Mouse (Mus musculus) kidney, postnatal 0 days (tissue): ENCODE measurements around the gene Tom1l2. TPM values are rescaled to one million over a fixed set of nuclear protein-coding genes. Genes with fewer than 3 reads are reported as not detected.

Experiments
- ATAC-seq: fragments of 200-750 bp; cut with Nextera tagmentation; replicated peaks from 2 replicates; pipeline ENCODE4 v1.8.0; 2017; ENCODE audit warnings: low read depth, moderate number of reproducible peaks, moderate TSS enrichment, moderate library complexity; ENCODE audit not compliant: low FRiP score
- DNase-seq: peaks from one replicate; pipeline ENCODE4 v3.0.0-alpha.2; 2016; ENCODE audit warnings: low spot score
- H3K27ac ChIP-seq: fragments of 300-500 bp; sonication (generic); 2 replicates; pipeline ENCODE4 v1.5.1; 2014; ENCODE audit warnings: mild to moderate bottlenecking
- H3K27me3 ChIP-seq: fragments of 300-500 bp; sonication (generic); 2 replicates; pipeline ENCODE4 v1.6.1; 2014; ENCODE audit warnings: low read length, mixed read lengths; ENCODE audit not compliant: insufficient read depth
- H3K36me3 ChIP-seq: fragments of 300-500 bp; sonication (generic); 2 replicates; pipeline ENCODE4 v1.6.1; 2014; ENCODE audit warnings: low read length, mixed read lengths; ENCODE audit not compliant: insufficient read depth
- H3K4me1 ChIP-seq: fragments of 300-500 bp; sonication (generic); replicated peaks from 2 replicates; pipeline ENCODE4 v1.6.1; 2014; ENCODE audit warnings: antibody characterized with exemption, low read length, mixed read lengths; ENCODE audit not compliant: insufficient read depth
- H3K4me2 ChIP-seq: fragments of 300-500 bp; sonication (generic); 2 replicates; pipeline ENCODE4 v1.6.1; 2014; ENCODE audit warnings: mild to moderate bottlenecking, low read length, moderate library complexity, mixed read lengths
- H3K4me3 ChIP-seq: fragments of 300-500 bp; sonication (generic); replicated peaks from 2 replicates; pipeline ENCODE4 v1.5.1; 2014; ENCODE audit warnings: low read depth, low read length
- H3K9ac ChIP-seq: fragments of 300-500 bp; sonication (generic); 2 replicates; pipeline ENCODE4 v1.6.1; 2014; ENCODE audit warnings: low read depth, low read length
- H3K9me3 ChIP-seq: fragments of 300-500 bp; sonication (generic); replicated peaks from 2 replicates; pipeline ENCODE4 v1.6.1; 2016; ENCODE audit warnings: low read length, inconsistent platforms, mixed read lengths
- CTCF ChIP-seq: IDR thresholded peaks from 2 replicates; pipeline ENCODE4 v1.5.1; 2016; ENCODE audit warnings: antibody characterized with exemption, low read depth, mild to moderate bottlenecking, moderate library complexity
- WGBS: fragments of 180-500 bp; shearing (Covaris S2); extraction: QIAGEN DNeasy Blood & Tissue Kit; methylation state at CpG from one replicate; pipeline ENCODE4 v1.1.7; 2014; 5-methylcytosine and 5-hydroxymethylcytosine counted together
- polyA plus RNA-seq: library from polyadenylated mRNA; unstranded; fragments of >200 nt; fragmentation: Nextera tagmentation; extraction: Ambion mirVana; gene quantifications from 2 replicates; pipeline ENCODE4 v1.2.1, GENCODE M21; 2015

The Tom1l2 gene
- polyA plus RNA-seq, 1 experiment from 2014 or later: 27.9 TPM

DNA sequence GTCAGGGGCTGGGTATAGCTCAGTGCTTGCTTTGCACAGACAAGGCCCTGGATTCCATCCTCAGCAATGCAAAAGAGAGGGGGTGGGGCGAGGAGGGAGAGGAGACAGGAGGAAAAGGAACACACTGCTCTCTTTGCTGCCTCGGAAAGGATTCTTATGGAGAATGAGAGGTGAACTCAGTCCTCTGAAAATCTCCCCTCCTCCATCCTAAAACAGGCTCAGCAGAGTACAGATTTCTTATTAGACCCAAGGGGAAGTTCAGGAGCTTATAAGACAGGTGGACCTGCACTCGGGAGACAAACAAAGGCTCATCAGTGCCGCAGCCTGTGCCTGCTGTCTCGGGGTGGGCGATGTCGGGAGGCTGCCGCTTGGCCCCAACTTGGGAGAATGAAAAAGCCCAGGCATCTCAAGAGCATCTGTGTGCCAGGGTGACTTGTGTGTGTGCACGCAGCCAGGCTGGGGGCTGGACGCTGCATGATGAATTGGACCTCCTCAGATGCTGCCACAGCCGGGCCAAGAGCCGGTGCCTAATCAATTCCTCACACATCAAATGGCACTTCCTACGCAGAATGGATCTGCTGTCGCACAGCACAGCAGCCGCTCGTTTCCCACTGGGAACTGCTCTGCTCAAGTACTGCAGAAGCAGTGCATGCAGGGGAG lies 32.2 kb upstream of the Tom1l2 start:
- H3K9ac ChIP-seq: no peak overlapping the region
- no peak for DNase-seq
- no peaks in the 10 kb centered on the region for H3K36me3 ChIP-seq
- TF ChIP-seq CTCF: no peak
- 10% methylated on average over 16 of the region's 16 CpGs for WGBS
- no peak overlapping the region for H3K4me3 ChIP-seq
- no peaks in the 10 kb centered on the region for H3K9me3 ChIP-seq
- H3K4me2 ChIP-seq: peak overlapping the region; percentile 21
- no peaks in the 10 kb centered on the region for H3K27me3 ChIP-seq
- ATAC-seq: no peak
- H3K27ac ChIP-seq: no peak overlapping the region
- no peaks in the 10 kb centered on the region for H3K4me1 ChIP-seq

DNA sequence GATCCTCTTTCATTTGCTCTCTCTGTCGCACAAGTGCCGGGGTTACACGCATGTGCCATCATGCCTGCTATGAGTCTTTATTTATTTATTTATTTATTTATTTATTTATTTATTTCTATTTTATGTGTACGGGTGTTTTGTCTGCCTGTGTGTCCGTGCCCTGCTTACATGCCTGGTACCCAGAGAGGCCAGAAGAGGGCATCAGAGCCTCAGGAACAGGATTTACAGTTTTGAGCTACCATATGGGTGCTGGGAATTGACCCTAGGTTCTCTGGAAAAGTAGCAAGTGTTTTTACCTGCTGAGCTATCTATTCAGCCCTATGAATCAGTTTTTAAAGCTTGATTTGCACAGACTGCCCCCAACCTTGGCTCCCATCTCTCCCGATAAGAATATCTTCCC lies 30.8 kb upstream of the Tom1l2 start:
- Histone ChIP-seq H3K27me3 (no peaks in the 10 kb centered on the region), H3K27ac (no peak overlapping the region), H3K4me3 (no peak overlapping the region), H3K36me3 (no peaks in the 10 kb centered on the region), H3K4me1 (no peaks in the 10 kb centered on the region), H3K9ac (no peak overlapping the region), H3K4me2 (no peak overlapping the region), H3K9me3 (no peaks in the 10 kb centered on the region)
- WGBS: 88% methylated on average over 6 of the region's 6 CpGs
- no peak for ATAC-seq
- DNase-seq: no peak
- TF ChIP-seq CTCF: 0 out of 2 replicates have a peak, but pooled peaks have one; percentile 2

DNA sequence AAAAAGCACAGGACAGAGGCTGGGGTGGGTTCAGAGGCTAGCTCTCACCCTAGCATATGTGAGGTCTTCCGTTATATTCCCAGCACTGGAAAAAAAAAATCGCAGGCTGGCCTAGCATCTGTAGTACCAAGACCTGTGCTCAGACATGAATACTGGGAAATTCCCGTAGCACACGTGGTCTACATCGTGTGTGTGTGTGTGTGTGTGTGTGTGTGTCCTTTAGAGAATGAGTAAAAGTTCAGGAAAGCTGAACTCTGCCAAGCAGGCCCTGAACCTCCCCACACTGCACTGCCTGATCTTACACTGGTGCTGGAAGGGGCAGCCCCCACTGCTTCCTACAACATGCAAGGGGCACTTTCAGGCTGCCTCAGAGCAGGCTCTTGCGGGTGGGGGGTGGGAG lies 21.8 kb upstream of the Tom1l2 start:
- Histone ChIP-seq H3K27me3 (no peaks in the 10 kb centered on the region), H3K9ac (no peak overlapping the region), H3K4me2 (no peak overlapping the region), H3K4me1 (no peaks in the 10 kb centered on the region), H3K36me3 (no peaks in the 10 kb centered on the region), H3K4me3 (no peak overlapping the region), H3K27ac (no peak overlapping the region), H3K9me3 (no peaks in the 10 kb centered on the region)
- 76% methylated on average over 6 of the region's 6 CpGs for whole genome bisulfite sequencing
- DNase-seq: no peak
- TF ChIP-seq CTCF: no peak
- ATAC-seq: no peak

DNA sequence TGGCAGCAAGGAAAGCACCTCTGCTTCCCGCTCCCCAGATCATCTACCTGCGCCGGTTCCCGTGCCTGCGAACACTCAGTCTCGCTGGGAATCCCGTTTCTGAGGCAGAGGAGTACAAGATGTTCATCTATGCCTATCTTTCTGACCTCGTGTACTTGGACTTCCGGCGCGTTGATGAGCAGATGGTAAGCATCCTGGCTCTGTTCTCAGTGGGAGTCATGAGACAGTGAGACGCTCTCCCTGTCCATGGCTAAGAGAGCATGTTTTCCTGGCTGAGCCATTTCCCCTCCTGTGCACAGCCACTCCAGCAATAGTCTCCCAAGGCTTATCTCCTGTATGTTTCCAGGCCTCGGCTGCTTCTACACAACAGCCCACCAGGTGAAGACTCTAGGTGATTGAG lies 17.7 kb upstream of the Tom1l2 start:
- H3K27me3 ChIP-seq: no peaks in the 10 kb centered on the region
- no peaks in the 10 kb centered on the region for H3K9me3 ChIP-seq
- H3K4me2 ChIP-seq: no peak overlapping the region
- no peak overlapping the region for H3K27ac ChIP-seq
- WGBS: 84% methylated on average over 13 of the region's 13 CpGs
- H3K36me3 ChIP-seq: no peaks in the 10 kb centered on the region
- H3K9ac ChIP-seq: no peak overlapping the region
- no peak for TF ChIP-seq CTCF
- H3K4me1 ChIP-seq: peaks cover 10% of the 10 kb centered on the region; the same call in 1 of the 2 replicates
- H3K4me3 ChIP-seq: no peak overlapping the region
- no peak for DNase-seq
- ATAC-seq: no peak

DNA sequence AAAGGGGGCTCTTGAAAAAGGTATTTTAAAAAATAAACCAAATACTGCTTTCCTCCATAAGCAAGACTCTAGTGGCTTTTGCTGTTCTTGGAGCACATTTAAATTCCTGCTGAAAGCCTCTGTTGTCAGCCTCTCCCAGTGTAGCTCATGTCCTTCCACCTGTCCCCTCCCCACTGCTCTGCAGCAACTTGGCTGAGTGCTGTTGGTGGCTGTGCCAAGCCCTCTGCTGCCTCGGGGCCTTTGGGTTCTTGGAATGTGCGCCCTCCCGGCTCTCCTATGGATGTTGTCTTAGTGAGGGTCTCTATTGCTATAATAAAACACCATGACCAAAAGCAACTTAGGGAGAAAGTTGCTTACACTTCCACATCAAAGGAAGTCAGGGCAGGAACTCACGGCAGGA lies 16.7 kb upstream of the Tom1l2 start:
- H3K27me3 ChIP-seq: no peaks in the 10 kb centered on the region
- TF ChIP-seq CTCF: no peak
- no peak overlapping the region for H3K27ac ChIP-seq
- peaks cover 10% of the 10 kb centered on the region; the same call in 1 of the 2 replicates for H3K4me1 ChIP-seq
- ATAC-seq (no peak), DNase-seq (no peak)
- H3K9me3 ChIP-seq: no peaks in the 10 kb centered on the region
- WGBS: 37% methylated on average over 4 of the region's 4 CpGs
- H3K4me2 ChIP-seq: no peak overlapping the region
- H3K4me3 ChIP-seq: no peak overlapping the region
- no peaks in the 10 kb centered on the region for H3K36me3 ChIP-seq
- H3K9ac ChIP-seq: no peak overlapping the region

DNA sequence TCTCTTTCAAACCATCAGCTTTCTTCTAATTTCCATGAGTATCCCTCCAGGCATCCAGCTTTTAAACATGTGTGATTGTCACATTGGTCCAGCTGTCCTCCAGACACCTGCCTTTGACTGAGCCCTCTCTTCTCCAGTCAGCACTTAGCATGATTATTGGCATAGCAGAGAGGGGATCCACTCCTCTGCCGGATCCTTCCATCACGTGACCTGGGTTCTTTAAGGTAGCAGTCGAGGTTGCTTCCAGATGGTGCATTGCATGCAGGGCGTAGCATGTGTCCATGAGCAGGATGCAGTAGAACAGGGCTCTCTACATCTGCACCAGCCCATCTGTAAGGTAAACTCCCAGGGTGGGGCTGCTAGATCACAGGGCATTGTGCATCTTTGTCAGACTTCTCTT lies 16.2 kb upstream of the Tom1l2 start:
- Histone ChIP-seq H3K4me1 (peaks cover 10% of the 10 kb centered on the region; the same call in 1 of the 2 replicates), H3K9ac (no peak overlapping the region), H3K36me3 (no peaks in the 10 kb centered on the region), H3K9me3 (no peaks in the 10 kb centered on the region), H3K27ac (no peak overlapping the region), H3K4me3 (no peak overlapping the region), H3K4me2 (no peak overlapping the region), H3K27me3 (no peaks in the 10 kb centered on the region)
- DNase-seq (no peak), ATAC-seq (no peak)
- TF ChIP-seq CTCF: no peak
- 85% methylated on average over 4 of the region's 4 CpGs for WGBS

DNA sequence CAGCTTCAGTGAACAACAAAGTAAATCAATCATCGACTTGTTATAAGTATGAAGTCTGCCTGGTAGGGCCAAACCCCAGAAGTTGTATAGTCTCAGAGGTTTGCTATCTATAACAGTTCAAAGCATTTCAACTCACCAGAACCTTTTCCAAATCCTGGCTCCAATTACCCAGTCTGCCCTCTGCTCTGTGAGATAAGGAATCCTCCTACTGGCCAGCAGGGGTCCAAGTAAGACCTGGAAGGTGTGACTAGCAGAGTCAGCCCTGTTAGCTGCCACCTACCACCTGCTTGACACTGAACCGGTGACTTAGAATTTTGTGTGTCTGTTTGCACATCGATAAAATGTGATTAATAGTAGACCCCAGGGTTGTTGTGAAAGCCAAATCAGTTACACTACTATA lies 14.6 kb upstream of the Tom1l2 start:
- H3K9ac ChIP-seq: no peak overlapping the region
- H3K4me2 ChIP-seq: no peak overlapping the region
- H3K27ac ChIP-seq: no peak overlapping the region
- H3K4me1 ChIP-seq: peaks cover 13% of the 10 kb centered on the region; the same call in 1 of the 2 replicates
- peak; percentile 43; the same call in 1 of the 2 replicates for TF ChIP-seq CTCF
- no peaks in the 10 kb centered on the region for H3K36me3 ChIP-seq
- DNase-seq (no peak), ATAC-seq (no peak)
- no peak overlapping the region for H3K4me3 ChIP-seq
- no peaks in the 10 kb centered on the region for H3K9me3 ChIP-seq
- H3K27me3 ChIP-seq: no peaks in the 10 kb centered on the region
- 72% methylated on average over 3 of the region's 3 CpGs for WGBS
